Mouse (Mus musculus) forebrain, postnatal 0 days (tissue): ENCODE data around the gene Fat1. TPM values are rescaled to one million over a fixed set of nuclear protein-coding genes. Genes with fewer than 3 reads are reported as not detected.

Experiments used
- ATAC-seq: fragments of 200-750 bp; cut with Nextera tagmentation; 2 replicates; pipeline ENCODE4 v1.8.0; 2017; ENCODE audit warnings: mild to moderate bottlenecking, moderate library complexity
- DNase-seq: peaks from one replicate; pipeline ENCODE4 v3.0.0-alpha.2; 2015
- H3K27ac ChIP-seq: fragments of 300-500 bp; sonication (generic); 2 replicates; pipeline ENCODE4 v1.5.1; 2014; ENCODE audit warnings: low read depth, mild to moderate bottlenecking, antibody characterized with exemption, low read length, moderate library complexity, mixed read lengths
- H3K27me3 ChIP-seq: fragments of 300-500 bp; sonication (generic); 2 replicates; pipeline ENCODE4 v1.6.1; 2014; ENCODE audit warnings: mild to moderate bottlenecking, low read length, mixed read lengths; ENCODE audit not compliant: insufficient read depth
- H3K36me3 ChIP-seq: fragments of 300-500 bp; sonication (generic); 2 replicates; pipeline ENCODE4 v1.6.1; 2014; ENCODE audit warnings: mild to moderate bottlenecking, moderate library complexity; ENCODE audit not compliant: insufficient read depth
- H3K4me1 ChIP-seq: fragments of 300-500 bp; sonication (generic); 2 replicates; pipeline ENCODE4 v1.6.1; 2014; ENCODE audit warnings: antibody characterized with exemption; ENCODE audit not compliant: insufficient read depth
- H3K4me2 ChIP-seq: fragments of 300-500 bp; sonication (generic); 2 replicates; pipeline ENCODE4 v1.6.1; 2014; ENCODE audit warnings: low read depth, mild to moderate bottlenecking, moderate library complexity
- H3K4me3 ChIP-seq: fragments of 300-500 bp; sonication (generic); 2 replicates; pipeline ENCODE4 v1.5.1; 2014; ENCODE audit warnings: low read depth, low read length, mixed read lengths
- H3K9ac ChIP-seq: fragments of 300-500 bp; sonication (generic); 2 replicates; pipeline ENCODE4 v1.6.1; 2014; ENCODE audit warnings: mild to moderate bottlenecking
- H3K9me3 ChIP-seq: fragments of 300-500 bp; sonication (generic); 2 replicates; pipeline ENCODE4 v1.6.1; 2016; ENCODE audit warnings: low read length
- CTCF ChIP-seq: sonication (generic); IDR thresholded peaks from 2 replicates; pipeline ENCODE4 v1.5.1; 2016; ENCODE audit warnings: antibody characterized with exemption, control low read depth, low read depth
- WGBS: fragments of 180-500 bp; shearing (Covaris S2); extraction: QIAGEN DNeasy Blood & Tissue Kit; methylation state at CpG from one replicate; pipeline ENCODE4 v1.1.7; 2014; 5-methylcytosine and 5-hydroxymethylcytosine counted together
- polyA plus RNA-seq: library from polyadenylated mRNA; unstranded; fragments of >200 nt; fragmentation: Nextera tagmentation; extraction: Ambion mirVana; gene quantifications from 2 replicates; pipeline ENCODE4 v1.2.1, GENCODE M21; 2015
- total RNA-seq: library from RNA; depleted of rRNA; stranded (reverse); fragments of >200 nt; gene quantifications from 2 replicates; pipeline ENCODE4 v1.2.3, GENCODE M21; 2014

Gene Fat1
- total and polyA plus RNA-seq, 2 experiments from 2014 or later, result 8.0 to 66.7 TPM

DNA sequence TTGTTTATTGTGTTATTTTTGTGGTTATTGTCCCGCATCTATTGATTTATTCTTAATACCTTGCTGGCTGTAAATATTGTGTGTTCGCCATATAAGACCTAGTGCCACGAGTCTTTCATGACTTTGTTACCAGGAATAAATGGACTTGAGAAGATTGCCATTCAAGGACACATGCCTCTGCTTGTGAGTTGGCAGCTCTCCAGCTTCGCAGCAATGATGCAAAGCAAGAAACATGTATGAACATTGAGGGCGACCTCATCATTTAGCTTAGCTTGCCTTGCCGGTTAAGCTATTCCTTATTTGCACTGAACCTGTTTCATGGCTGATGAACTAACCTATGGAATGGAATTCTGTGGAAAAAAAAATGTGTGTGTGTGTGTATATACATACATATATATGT lies 26.2 kb downstream of the Fat1 start:
- Histone ChIP-seq H3K27ac (no peak overlapping the region), H3K4me2 (no peak overlapping the region), H3K36me3 (no peaks in the 10 kb centered on the region), H3K4me3 (no peak overlapping the region), H3K9me3 (no peaks in the 10 kb centered on the region), H3K27me3 (no peaks in the 10 kb centered on the region), H3K4me1 (no peaks in the 10 kb centered on the region), H3K9ac (no peak overlapping the region)
- no peak for TF ChIP-seq CTCF
- DNase-seq, result no peak
- ATAC-seq, result no peak
- WGBS, result 44% methylated on average over 6 of the region's 6 CpGs

DNA sequence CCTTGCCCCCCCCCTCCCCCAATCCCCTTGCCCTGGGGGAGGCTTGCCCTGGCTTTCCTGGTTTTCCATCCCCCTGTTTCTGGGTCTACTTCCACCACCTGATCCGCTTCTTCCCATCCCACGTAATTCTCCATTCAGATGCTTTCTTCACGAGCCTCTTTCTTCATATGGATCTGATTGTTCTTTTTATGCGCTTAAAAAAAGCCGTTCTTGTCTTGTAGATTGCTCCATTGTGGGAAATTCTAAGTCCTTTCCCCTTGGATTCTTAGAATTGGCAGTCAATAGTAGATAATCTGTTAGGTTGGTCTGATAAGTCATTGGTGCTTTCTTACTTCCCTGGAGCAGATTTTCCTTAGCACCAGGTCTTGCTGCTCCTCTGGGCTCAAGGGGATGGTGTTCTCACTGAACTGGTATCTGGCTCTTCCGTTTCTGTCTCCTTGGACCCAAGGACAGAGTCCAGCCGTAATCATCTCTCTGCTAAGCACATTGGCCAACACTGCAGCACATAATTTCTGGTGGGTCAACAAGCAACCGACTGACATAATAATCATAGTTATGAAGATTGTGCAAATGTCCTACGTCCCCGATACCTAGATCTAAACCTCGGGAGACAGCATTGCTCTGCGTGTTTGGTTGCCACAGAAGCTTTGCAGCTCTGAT lies 27.5 kb downstream of the Fat1 start:
- 72% methylated on average over 12 of the region's 12 CpGs for WGBS
- ATAC-seq (no peak), DNase-seq (no peak)
- H3K9ac ChIP-seq, result no peak overlapping the region
- no peaks in the 10 kb centered on the region for H3K4me1 ChIP-seq
- no peaks in the 10 kb centered on the region for H3K9me3 ChIP-seq
- no peak overlapping the region for H3K27ac ChIP-seq
- H3K36me3 ChIP-seq, result no peaks in the 10 kb centered on the region
- H3K4me3 ChIP-seq, result no peak overlapping the region
- H3K27me3 ChIP-seq, result no peaks in the 10 kb centered on the region
- no peak overlapping the region for H3K4me2 ChIP-seq
- TF ChIP-seq CTCF, result no peak

DNA sequence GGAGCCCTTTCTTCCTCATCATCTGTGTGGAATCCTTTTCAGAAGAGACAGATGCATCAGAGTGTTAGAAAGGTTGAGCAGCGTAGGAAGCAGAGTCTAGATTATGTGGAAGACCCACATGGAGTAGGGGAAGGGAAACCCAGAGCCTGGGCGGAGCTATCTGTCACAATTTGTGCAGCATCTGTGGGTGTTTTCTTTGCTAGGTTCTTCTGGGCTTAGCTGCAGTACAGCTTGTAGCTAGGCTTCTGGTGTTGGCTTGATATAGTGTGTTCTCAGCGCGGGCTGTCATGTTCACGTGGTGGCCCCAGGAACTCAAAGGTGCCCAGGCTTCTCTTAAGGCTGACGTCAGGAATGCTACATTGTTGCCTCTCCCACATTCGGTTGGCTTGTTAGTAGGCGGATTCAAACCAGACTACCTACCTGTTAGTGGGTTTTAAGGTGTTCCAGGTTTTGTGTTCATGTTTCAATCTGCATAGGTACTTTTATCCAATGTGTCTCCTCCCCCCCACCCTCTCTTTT lies 32.3 kb downstream of the Fat1 start:
- Histone ChIP-seq H3K27ac (no peak overlapping the region), H3K4me1 (no peaks in the 10 kb centered on the region), H3K36me3 (no peaks in the 10 kb centered on the region), H3K9ac (no peak overlapping the region), H3K27me3 (no peaks in the 10 kb centered on the region), H3K4me2 (no peak overlapping the region), H3K4me3 (no peak overlapping the region), H3K9me3 (no peaks in the 10 kb centered on the region)
- ATAC-seq (no peak), DNase-seq (no peak)
- TF ChIP-seq CTCF, result no peak
- 91% methylated on average over 8 of the region's 8 CpGs for WGBS

DNA sequence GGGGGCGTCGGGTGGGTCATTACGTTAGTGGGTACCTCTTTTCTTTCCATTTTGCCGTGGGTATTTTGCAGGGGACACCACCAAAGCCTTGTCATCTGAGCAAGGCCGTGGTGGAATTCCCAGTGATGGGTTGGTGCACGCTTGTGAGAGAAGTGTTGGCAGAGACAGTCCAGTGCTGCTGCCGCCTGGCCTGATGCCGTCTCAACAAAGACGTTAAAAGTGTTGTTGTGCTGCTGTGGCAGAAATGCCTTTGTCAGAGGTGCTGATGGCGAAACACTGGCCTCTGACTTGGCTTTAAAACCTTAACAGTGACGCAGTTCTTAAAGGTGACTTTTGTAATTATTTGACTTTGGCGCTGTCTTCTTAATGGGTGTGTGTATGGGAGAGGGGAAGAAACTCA lies 34.8 kb downstream of the Fat1 start:
- DNase-seq, result no peak
- no peak overlapping the region for H3K9ac ChIP-seq
- ATAC-seq, result no peak
- H3K4me1 ChIP-seq, result no peaks in the 10 kb centered on the region
- no peaks in the 10 kb centered on the region for H3K36me3 ChIP-seq
- no peak for TF ChIP-seq CTCF
- WGBS, result 21% methylated on average over 12 of the region's 12 CpGs
- H3K27me3 ChIP-seq, result no peaks in the 10 kb centered on the region
- no peak overlapping the region for H3K4me3 ChIP-seq
- H3K9me3 ChIP-seq, result no peaks in the 10 kb centered on the region
- no peak overlapping the region for H3K27ac ChIP-seq
- H3K4me2 ChIP-seq, result no peak overlapping the region

DNA sequence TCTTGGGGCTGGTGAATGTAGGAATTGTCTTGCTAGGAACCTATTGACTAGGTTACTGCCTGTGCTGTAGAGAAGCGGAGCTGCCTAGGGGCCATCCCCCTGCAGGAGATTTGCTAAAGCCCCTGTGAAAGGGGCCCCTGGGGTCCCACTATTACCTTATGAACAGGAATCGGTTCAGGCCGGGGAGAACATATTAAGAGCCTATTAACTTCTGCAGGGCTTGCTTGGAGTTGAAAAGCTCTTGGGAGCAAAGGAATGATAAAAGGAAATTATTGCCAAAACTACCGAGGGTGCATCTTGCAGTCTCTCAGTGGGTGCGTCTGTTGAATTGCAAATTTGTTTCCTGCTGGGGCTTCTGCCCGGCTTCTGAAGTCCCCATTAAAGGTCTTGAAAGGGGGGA lies 36.1 kb downstream of the Fat1 start:
- WGBS, result 11% methylated on average over 6 of the region's 6 CpGs
- no peaks in the 10 kb centered on the region for H3K9me3 ChIP-seq
- H3K9ac ChIP-seq, result no peak overlapping the region
- H3K4me1 ChIP-seq, result no peaks in the 10 kb centered on the region
- H3K27me3 ChIP-seq, result no peaks in the 10 kb centered on the region
- H3K4me3 ChIP-seq, result no peak overlapping the region
- DNase-seq, result no peak
- TF ChIP-seq CTCF, result no peak
- H3K4me2 ChIP-seq, result no peak overlapping the region
- no peak for ATAC-seq
- H3K27ac ChIP-seq, result no peak overlapping the region
- H3K36me3 ChIP-seq, result no peaks in the 10 kb centered on the region

DNA sequence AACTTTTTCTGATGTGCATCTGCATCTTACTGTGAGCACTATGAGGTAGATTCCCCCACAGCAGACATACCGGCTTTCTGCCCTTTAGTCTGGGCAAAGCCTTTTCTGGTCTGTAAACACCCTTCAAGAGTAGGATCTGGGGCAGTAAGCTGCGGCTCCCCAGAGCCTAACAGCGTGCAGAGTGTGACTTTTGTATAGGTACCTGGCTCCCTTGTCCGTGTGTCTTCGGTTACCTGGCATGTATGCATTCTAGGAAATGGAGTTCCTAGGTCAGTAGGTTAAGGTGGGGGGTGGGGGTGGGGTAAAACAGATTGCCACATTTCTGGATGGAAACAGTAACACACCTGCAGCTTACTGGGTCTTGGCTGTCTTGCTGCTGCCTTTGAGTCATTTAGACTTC lies 36.7 kb downstream of the Fat1 start:
- no peak overlapping the region for H3K4me2 ChIP-seq
- TF ChIP-seq CTCF, result no peak
- H3K36me3 ChIP-seq, result no peaks in the 10 kb centered on the region
- no peak overlapping the region for H3K4me3 ChIP-seq
- no peaks in the 10 kb centered on the region for H3K27me3 ChIP-seq
- ATAC-seq (no peak), DNase-seq (no peak)
- no peaks in the 10 kb centered on the region for H3K9me3 ChIP-seq
- WGBS, result 38% methylated on average over 5 of the region's 5 CpGs
- H3K27ac ChIP-seq, result no peak overlapping the region
- no peak overlapping the region for H3K9ac ChIP-seq
- H3K4me1 ChIP-seq, result no peaks in the 10 kb centered on the region

DNA sequence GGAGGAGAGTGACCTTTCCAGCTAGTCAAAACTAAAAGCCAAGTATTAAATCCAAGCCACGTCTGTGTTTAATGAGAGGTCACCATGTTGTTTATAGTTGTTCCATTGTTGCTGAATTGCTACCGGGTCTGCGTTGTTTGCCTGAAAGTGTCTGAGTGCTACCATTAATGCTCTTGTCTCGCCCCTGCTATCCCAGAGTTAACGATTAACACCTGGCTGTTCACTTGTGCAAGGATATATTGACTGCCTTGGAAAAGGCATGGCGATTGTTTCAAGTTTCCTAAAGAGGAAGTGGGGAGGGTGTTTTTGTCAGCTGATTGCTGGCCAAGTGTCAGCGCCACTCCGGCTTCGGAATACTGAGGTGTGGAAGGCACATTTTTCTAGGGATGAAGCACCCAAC lies 39.9 kb downstream of the Fat1 start:
- H3K4me1 ChIP-seq, result no peaks in the 10 kb centered on the region
- ATAC-seq, result no peak
- no peak for TF ChIP-seq CTCF

DNA sequence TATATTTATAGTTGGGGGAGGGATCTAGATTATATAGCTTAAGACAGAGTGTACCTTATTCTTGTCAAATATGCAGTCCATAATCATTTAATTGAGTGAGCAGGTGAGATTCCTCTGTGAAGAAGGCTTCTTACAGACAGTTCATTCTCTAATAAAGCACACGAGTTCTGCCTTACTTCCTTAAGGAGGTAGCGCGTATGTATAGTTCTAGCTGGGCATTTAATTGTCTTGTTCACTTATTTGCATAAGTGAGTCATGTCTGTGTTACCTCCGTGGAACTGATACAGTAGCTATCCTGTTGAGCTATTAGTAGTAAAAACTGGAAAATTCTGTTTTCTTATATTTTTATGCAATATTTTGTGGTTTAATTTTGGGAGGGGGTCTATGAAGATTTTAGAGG lies 40.4 kb downstream of the Fat1 start:
- Histone ChIP-seq H3K4me3 (no peak overlapping the region), H3K9me3 (no peaks in the 10 kb centered on the region), H3K4me1 (0 out of 2 replicates have a peak, but pooled peaks cover 3% of the 10 kb centered on the region), H3K36me3 (no peaks in the 10 kb centered on the region), H3K27me3 (no peaks in the 10 kb centered on the region), H3K4me2 (no peak overlapping the region), H3K27ac (no peak overlapping the region), H3K9ac (no peak overlapping the region)
- 73% methylated on average over 4 of the region's 4 CpGs for WGBS
- DNase-seq (no peak), ATAC-seq (no peak)
- no peak for TF ChIP-seq CTCF

More for the DNA sequence above, 39.9 kb downstream of the Fat1 start:
- Histone ChIP-seq H3K4me3 (no peak overlapping the region), H3K27me3 (no peaks in the 10 kb centered on the region), H3K4me2 (no peak overlapping the region), H3K9ac (no peak overlapping the region), H3K36me3 (no peaks in the 10 kb centered on the region), H3K9me3 (no peaks in the 10 kb centered on the region), H3K27ac (no peak overlapping the region)
- no peak for DNase-seq
- WGBS, result 45% methylated on average over 9 of the region's 9 CpGs
